Mouse (Mus musculus) kidney, postnatal 36 days (tissue): ENCODE measurements around the gene Slc6a20a.

Experiments used
- DNase-seq, 2 experiments: peaks; one replicate each; pipeline ENCODE4 v3.0.0; 2021 to 2022; ENCODE audit warnings: mixed read lengths in 2 of 2

Gene Slc6a20a

DNA sequence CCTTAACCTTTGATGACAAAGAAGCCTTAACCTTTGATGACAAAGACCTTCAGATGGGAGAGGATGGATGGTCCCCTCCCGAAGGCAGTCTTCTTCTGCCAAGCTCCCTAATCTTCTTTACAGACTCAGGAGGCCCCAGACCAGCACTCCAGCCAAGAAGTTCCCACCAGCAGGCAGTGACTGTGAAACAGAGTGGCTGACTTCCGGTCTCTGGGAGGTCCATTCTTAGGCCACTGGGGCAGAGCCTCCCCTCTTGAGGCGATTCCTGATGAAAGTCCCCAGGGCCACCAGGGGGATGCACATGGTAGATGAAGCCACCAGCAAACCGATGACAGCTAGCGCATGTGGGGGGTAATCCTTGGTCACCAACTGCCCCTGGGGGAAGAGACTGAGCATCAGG, 41.9 kb downstream of the Slc6a20a start:
- DNase-seq, result no peak

DNA sequence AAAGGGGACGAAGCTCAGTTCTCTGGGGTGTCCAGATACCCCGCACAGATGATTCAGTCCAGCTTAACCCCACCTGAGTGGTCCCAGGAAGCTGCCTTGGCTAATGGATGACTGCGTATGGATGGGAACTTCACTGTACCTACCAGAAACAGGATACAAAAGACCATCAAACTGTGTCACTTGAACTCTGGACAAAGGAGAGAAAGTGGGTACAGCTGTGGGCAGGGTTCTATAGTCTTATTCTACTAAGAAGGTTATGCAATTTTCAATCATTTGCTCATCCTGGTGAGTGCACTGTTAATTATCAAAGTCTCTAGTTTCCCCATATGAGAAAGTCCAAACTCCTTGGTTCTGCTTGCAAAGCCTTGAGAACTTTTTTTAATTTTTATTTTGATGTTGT, 45.7 kb downstream of the Slc6a20a start:
- peak in 1 of 2 experiments; percentile 63 for DNase-seq

DNA sequence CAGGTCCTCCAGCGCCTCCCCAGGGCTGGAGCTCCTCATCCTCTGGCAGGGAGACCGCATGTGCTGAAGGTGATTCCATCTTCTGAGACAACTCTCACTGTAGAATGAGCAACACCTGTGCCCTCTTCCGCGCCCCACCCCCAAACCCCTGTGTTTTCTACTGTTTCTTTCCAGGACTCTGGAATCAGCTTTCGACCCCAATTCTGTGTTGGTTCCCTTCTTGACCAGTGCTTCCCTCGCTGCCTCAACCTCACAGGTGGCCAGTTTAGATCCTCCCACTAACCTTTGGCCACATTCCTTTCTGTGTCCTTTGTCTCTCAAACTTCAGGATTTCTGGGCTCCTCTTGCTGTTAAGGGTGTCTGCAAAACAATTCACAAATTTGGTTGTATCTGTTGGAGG, 46.4 kb downstream of the Slc6a20a start, which contains the start of gene Slc6a20b:
Slc6a20b (minus strand) TSS at position 285 of the 400 bp plus-strand sequence.
- DNase-seq, result peak; percentile 75 to 79

DNA sequence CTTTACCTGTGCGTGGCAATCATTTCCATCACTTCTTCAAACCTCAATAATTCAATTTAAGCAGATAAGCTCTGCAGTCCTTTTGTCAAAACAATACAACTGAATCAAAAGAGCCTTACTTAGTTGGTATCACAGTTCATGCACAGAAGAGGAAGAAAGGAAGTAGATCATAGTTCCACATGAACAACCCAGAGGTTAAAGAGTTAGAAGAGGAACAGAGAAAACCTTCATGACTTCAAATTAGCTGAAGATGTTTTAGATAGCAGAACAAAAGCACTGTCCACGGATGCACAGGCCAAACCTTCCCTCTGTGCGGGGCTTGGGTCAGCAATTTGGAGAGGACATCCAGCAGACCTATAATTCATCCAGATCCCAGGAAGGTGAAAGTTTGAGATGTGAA, 47.0 kb downstream of the Slc6a20a start:
- no peak for DNase-seq

DNA sequence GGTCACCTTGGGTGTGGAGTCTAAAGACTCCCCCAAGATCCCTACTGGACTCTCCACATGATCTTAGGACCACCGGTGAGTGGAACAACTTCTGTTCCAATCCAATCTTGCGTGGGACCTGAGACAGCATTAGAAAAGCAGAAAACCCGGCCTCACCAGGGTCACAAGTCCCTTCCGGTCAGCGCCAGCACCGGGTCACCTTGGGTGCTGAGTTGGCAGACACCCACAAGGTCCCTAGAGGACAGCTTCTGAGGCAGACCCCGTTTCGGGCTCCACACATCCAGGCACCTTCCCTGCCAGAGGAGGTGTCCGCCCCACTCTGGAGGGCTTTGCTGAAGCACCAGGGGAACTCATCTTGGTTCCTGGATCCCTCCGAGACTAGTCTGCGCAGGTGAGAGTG, 52.9 kb downstream of the Slc6a20a start:
- DNase-seq, result peak; percentile 65 to 68

DNA sequence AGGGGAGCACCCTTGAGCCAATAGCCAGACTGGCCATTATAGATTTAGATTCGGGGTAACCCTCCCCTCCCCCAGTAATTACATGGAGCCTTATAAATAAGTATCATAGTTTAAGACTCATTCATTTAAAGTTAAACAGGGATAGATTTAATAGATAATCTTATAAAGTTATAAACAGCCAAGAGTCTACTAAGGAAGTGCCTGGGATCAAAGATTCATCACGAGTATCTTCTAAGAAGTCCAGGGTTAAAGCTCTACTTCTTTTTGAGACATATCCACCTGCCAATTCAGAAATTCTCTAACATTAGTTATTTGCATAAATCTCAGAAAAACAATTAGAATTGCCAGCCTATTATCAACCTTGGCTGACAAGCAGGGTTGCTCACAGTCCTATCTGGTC, 53.9 kb downstream of the Slc6a20a start:
- no peak for DNase-seq

DNA sequence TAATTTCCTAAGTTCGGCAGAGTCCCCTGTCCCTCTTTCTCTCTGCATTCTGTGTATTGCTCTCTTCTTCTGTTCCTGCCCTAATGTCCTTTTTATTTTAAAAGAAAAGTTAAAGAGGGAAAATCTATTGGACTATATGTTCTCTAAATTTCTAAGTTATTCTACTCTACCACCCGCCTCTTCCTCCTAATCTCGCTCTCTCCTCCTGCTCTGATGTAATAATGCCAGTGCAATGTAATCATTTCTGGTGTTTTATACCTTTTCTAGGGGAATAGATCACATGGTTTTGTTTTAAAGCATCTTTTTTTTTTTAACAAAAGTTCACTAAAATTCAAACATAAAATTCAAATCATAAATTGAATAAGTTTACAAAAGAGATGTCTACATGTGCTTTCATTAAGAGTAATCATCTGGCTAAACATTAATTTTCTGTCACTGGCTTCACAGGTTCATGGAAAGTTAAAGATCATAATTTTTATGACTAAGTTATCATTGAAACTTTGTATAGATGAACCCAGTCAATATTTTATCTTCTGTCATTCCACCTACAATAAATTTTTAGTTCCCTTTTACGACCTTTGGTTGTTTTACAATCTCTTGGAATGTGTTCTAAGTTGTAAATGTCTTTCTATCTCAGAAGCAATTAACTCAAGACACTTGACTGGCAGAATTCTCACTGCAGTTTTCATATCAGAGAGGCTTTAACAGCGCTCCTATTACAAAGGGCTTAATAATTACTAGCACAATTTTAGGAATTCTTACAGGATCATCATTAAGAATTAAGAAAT, 58.2 kb downstream of the Slc6a20a start:
- no peak for DNase-seq

DNA sequence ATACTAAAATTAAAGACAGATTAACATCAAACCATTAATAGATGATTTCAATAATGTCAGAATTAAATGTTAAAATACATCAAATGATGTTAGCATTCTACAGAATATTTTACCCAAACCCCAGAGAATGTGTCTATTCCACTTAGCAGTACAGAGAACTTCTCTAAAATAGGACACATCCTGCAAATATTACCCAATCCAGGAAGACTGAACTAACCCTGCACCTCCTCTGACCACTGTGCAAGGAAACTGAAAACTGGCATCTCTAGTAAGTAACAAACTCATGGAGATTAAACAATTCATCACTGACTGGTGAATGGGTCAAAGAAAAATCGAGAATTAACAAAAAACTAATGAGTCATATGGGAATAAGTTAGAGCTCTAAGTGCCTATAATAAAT, 77.2 kb downstream of the Slc6a20a start:
- no peak for DNase-seq

DNA sequence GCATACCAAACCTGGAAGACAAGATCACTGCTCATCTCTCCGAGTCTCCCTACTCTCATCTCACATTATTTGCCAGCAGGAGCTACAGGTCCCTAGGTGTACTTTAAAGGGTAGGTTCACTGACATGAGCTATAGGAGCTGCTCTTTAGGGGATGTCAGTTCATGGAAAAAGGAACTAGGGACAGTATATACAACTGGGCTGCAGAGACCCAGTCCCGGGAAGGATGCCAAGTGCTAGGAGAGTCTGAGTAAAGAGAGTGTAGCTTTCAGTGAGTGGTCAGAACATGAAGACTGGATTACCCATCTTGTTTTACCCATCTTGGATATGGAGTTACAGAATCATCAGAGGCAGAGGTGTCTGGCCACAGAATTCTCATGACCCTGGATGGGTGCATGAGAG, 81.3 kb downstream of the Slc6a20a start:
- no peak for DNase-seq

DNA sequence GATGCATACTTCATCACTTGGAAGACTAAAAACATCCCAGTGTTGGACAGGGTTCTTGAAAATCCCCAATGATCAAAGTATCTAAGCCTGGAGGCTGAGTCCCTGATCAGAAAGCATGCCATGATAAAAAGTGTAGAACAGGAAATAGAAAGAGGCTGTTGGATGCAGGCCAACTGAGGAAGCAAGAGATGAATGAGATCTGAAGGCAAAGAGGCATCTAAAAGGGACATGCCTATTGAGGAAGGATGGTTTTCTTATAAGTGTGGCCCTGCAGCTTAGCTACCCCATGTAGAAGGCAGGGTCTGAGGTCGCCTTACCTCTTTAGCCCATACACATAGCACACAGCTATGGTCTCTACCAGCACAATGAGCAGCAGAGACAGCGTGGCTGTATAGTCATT, 81.8 kb downstream of the Slc6a20a start:
- DNase-seq, result no peak

DNA sequence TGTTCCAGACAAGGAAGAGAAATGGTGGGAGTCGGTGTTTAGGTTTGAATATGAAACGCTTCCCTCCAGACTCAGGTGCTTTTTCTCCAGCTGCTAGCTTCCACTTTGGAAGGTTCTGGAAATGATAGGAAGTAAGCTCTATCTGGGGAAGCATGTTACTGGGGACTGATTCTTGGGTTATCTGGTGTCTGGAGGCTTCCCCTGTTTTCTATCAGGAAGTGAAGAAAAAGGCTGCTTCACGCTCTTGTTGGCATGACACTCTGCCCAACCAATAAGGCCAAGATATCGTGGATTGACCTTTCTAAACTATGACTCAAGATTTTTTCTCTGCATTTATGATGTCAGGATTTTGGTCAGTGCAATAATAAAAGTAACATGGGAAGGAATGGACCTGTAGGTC, 83.5 kb downstream of the Slc6a20a start:
- DNase-seq, result no peak

DNA sequence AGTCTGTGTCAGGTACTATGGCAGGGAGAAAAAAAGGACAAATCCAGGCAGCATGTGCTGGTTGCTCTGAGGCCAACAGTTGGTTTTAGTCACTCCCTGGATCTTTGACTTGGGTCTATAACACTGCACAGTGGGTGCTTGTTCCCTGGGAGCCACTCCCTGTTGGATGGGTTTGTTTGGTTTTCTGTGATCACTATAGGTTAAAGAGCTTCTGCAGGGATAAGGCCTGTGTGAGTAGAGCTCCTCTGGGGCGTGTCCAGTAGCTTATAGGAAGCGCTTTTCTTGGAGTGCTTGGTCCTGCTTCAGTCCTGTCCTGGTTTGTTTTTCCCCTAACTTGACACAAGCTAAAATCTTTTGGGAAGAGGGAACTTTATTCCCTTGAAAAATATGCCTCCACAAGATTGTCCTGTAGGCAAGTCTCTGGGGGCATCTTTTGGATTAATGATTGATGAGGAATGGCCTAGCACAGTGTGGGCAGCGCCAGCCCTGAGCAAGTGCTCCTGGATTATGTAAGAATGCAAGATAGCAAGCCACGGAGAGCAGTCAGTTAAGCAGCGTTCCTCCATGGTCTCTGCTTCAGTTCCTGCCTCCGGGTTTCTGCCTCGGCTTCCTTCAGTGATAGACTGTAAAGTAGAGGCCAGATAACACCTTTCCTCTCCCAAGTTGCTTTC, 89.3 kb downstream of the Slc6a20a start:
- peak; percentile 61 to 88 for DNase-seq
